ENCODE assay signal across 17 mouse cellular contexts in the genomic region with DNA sequence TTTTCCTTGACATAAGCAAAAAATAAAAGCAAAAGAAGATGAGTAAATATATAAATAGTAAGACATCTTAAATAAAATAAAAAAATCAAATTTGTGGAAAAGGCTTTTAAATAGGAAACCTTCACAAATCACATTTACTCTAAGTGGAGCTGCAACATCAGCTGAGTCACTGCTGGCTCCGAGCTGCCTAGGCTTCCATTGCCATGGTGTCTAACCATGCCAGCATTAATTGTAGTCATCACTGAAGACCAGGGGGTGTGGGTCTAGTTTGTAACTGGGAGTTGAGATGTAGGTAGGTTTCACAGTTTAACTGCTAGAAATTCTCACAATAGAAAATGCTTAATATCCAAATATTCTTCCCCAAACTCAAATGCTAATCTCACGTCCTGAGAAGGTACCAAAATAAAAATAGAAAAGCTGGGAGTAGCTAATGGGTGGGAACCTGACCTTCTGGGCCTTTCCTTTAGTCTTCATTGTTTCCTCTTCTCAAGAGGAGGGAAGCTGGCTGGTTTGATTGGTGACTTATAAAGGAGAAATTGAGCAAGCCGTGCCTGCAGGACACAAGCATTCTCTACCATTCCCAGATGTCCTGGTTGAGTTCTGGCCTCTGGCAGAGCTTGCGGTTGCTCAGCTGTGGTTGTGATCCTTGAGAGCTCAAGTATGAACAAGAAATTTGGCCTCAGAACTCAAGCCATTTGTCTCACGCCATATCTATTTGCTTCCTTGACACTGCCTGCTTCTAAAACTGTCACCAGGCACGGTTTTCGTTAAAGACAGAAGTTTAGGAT.
DNase-seq lines count a peak whose midpoint lies in the region; ATAC-seq and TF ChIP-seq lines count a peak whose summit lies in the region.
"Had no signal": no experiment of that assay in that cellular context is flagged by ENCODE, and none has a peak within 500 bp of the region (broad histone marks: within the 10 kb centered on the region; RNA-seq: fewer than 3 reads in every experiment).

No protein-coding gene starts in this region.

- no peaks in the 10 kb centered on the region for H3K27me3 ChIP-seq in heart, embryonic 12.5 days (replicated peaks)
- H3K27me3 ChIP-seq in midbrain, embryonic 11.5 days (ENCODE audit: control insufficient read depth, insufficient read depth, low read length): no peaks in the 10 kb centered on the region
- H3K27me3 ChIP-seq: hindbrain, embryonic 15.5 days; megakaryocyte, embryonic 14.5 days had no signal

- H3K9ac ChIP-seq in heart, embryonic 12.5 days: no peak overlapping the region
- no peak overlapping the region for H3K9ac ChIP-seq in midbrain, embryonic 11.5 days (ENCODE audit: low read length)
- H3K9ac ChIP-seq: hindbrain, embryonic 15.5 days; liver, embryonic 14.5 days had no signal

- H3K4me2 ChIP-seq in heart, embryonic 12.5 days: no peak overlapping the region
- no peak overlapping the region for H3K4me2 ChIP-seq in midbrain, embryonic 11.5 days
- H3K4me2 ChIP-seq: hindbrain, embryonic 15.5 days had no signal

- no peaks in the 10 kb centered on the region for H3K36me3 ChIP-seq in heart, embryonic 12.5 days
- no peaks in the 10 kb centered on the region for H3K36me3 ChIP-seq in midbrain, embryonic 11.5 days (ENCODE audit: control insufficient read depth, insufficient read depth, low read length)
- H3K36me3 ChIP-seq: forebrain, embryonic 10.5 days; hindbrain, embryonic 15.5 days had no signal

- peak; percentile 96 for DNase-seq in heart, adult 11 months
- no peak for DNase-seq in layer of hippocampus, adult 2 months (ENCODE audit: low spot score in 2 of 2)
- DNase-seq in layer of hippocampus, postnatal 14 days (ENCODE audit: low spot score in 2 of 2): no peak
- DNase-seq in heart, postnatal 14 days: peak; percentile 19 to 20
- no peak for DNase-seq in cerebellum, postnatal 4 days (ENCODE audit: low spot score in 2 of 2)
- DNase-seq in midbrain, embryonic 11.5 days (ENCODE audit: low spot score, missing footprints): no peak
- no peak for DNase-seq in left cerebral cortex, postnatal 10 days (ENCODE audit: extremely low spot score in 1 of 2, low spot score in 2 of 2)
- DNase-seq: adrenal gland, postnatal 10 days; cerebellum, adult 8-10 months; kidney, adult 18-20 months; right cerebral cortex, postnatal 14 days had no signal

- TF ChIP-seq CTCF in layer of hippocampus, adult 2 months (conservative IDR thresholded peaks at IDR 0.05): no peak

- ATAC-seq in heart, embryonic 12.5 days (ENCODE audit: insufficient number of reproducible peaks, low FRiP score): no peak
- no peak for ATAC-seq in midbrain, embryonic 11.5 days (ENCODE audit: low FRiP score)
- ATAC-seq: lung, postnatal 0 days had no signal

- no peak overlapping the region for H3K4me3 ChIP-seq in heart, embryonic 12.5 days
- no peak overlapping the region for H3K4me3 ChIP-seq in layer of hippocampus, adult 2 months
- no peak overlapping the region for H3K4me3 ChIP-seq in midbrain, embryonic 11.5 days (ENCODE audit: low read depth, low read length)
- H3K4me3 ChIP-seq: forebrain, embryonic 10.5 days; hindbrain, embryonic 15.5 days; megakaryocyte, embryonic 14.5 days had no signal

- 67% methylated on average over 7 of the region's 7 CpGs for WGBS in heart, embryonic 12.5 days
- 88% methylated on average over 7 of the region's 7 CpGs for WGBS in midbrain, embryonic 11.5 days

- no peaks in the 10 kb centered on the region for H3K9me3 ChIP-seq in heart, embryonic 12.5 days (replicated peaks)
- H3K9me3 ChIP-seq in midbrain, embryonic 11.5 days (ENCODE audit: control insufficient read depth, low read length): no peaks in the 10 kb centered on the region
- H3K9me3 ChIP-seq: forebrain, embryonic 10.5 days; hindbrain, embryonic 15.5 days; megakaryocyte, embryonic 14.5 days had no signal

- no peaks in the 10 kb centered on the region for H3K4me1 ChIP-seq in heart, embryonic 12.5 days (replicated peaks)
- H3K4me1 ChIP-seq in midbrain, embryonic 11.5 days (ENCODE audit: control insufficient read depth, insufficient read depth, low read length): no peaks in the 10 kb centered on the region
- H3K4me1 ChIP-seq: forebrain, embryonic 10.5 days; hindbrain, embryonic 15.5 days had no signal

- H3K27ac ChIP-seq in heart, embryonic 12.5 days (ENCODE audit: poor library complexity, severe bottlenecking): no peak overlapping the region
- H3K27ac ChIP-seq in layer of hippocampus, adult 2 months: peak overlapping the region; percentile 6; the same call in 1 of the 2 replicates
- H3K27ac ChIP-seq in midbrain, embryonic 11.5 days (ENCODE audit: low read depth, low read length): no peak overlapping the region
- H3K27ac ChIP-seq: forebrain, embryonic 10.5 days; hindbrain, embryonic 15.5 days; liver, embryonic 14.5 days had no signal

- intact Hi-C loops in heart, postnatal 14 days (cut with DNase I): no loop called here
- intact Hi-C loops in left cerebral cortex, postnatal 10 days (cut with DNase I): no loop called here

Comparison
In these comparisons a context has a peak if more than half of its experiments do, and no peak if none do; other contexts are left out.
1. DNase-seq: peak in heart, adult 11 months (single experiment) and heart, postnatal 14 days (2 of 2); none in layer of hippocampus, adult 2 months (0 of 2), layer of hippocampus, postnatal 14 days (0 of 2), cerebellum, postnatal 4 days (0 of 2), midbrain, embryonic 11.5 days (single experiment) and left cerebral cortex, postnatal 10 days (0 of 2).